Mouse (Mus musculus) lung, postnatal 0 days (tissue): ENCODE measurements at regions not wholly inside any gene's neighbourhood (a gene's known extent, or its start where the extent isn't known, plus 50 kb on each side); places are given as distances from the start of the nearest gene placed in this dataset.

Experiments
- CTCF ChIP-seq: IDR thresholded peaks from 2 replicates; pipeline ENCODE4 v1.5.1; 2016; ENCODE audit warnings: antibody characterized with exemption, mild to moderate bottlenecking
- EP300 ChIP-seq: IDR thresholded peaks from 2 replicates; pipeline ENCODE4 v1.6.1; 2016; ENCODE audit warnings: antibody characterized with exemption, mild to moderate bottlenecking, control low read depth

GRCm38 (mm10) chr10:67721787-67722186 lies 173.0 kb upstream of the Ado start:
- TF ChIP-seq CTCF (peak; percentile 83), EP300 (no peak)
